Mouse (Mus musculus) heart, embryonic 11.5 days (tissue): ENCODE measurements around the gene Dhps. TPM values are rescaled to one million over a fixed set of nuclear protein-coding genes. Genes with fewer than 3 reads are reported as not detected.
A peak's percentile ranks its signal among the peaks of the same experiment; 100 is the strongest.

Experiments used
- ATAC-seq: fragments of 200-750 bp; cut with Nextera tagmentation; replicated peaks from 2 replicates; pipeline ENCODE4 v1.8.0; 2017; ENCODE audit warnings: moderate library complexity; ENCODE audit not compliant: insufficient number of reproducible peaks, low FRiP score, low TSS enrichment
- H3K27ac ChIP-seq: fragments of 300-500 bp; sonication (generic); 2 replicates; pipeline ENCODE4 v1.5.1; 2014; ENCODE audit warnings: mild to moderate bottlenecking, low read depth, low read length
- H3K27me3 ChIP-seq: fragments of 300-500 bp; sonication (generic); 2 replicates; pipeline ENCODE4 v1.6.1; 2014; ENCODE audit warnings: mild to moderate bottlenecking, low read length, mixed read lengths; ENCODE audit not compliant: control insufficient read depth, insufficient read depth
- H3K36me3 ChIP-seq: fragments of 300-500 bp; sonication (generic); 2 replicates; pipeline ENCODE4 v1.6.1; 2014; ENCODE audit warnings: mild to moderate bottlenecking, low read length, moderate library complexity, mixed read lengths; ENCODE audit not compliant: control insufficient read depth, insufficient read depth
- H3K4me1 ChIP-seq: fragments of 300-500 bp; sonication (generic); 2 replicates; pipeline ENCODE4 v1.6.1; 2014; ENCODE audit warnings: low read length; ENCODE audit not compliant: control insufficient read depth, insufficient read depth
- H3K4me2 ChIP-seq: fragments of 300-500 bp; sonication (generic); 2 replicates; pipeline ENCODE4 v1.6.1; 2014; ENCODE audit warnings: mild to moderate bottlenecking, moderate library complexity
- H3K4me3 ChIP-seq: fragments of 300-500 bp; sonication (generic); 2 replicates; pipeline ENCODE4 v1.5.1; 2014; ENCODE audit warnings: low read depth, low read length
- H3K9ac ChIP-seq: fragments of 300-500 bp; sonication (generic); 2 replicates; pipeline ENCODE4 v1.6.1; 2014; ENCODE audit warnings: mild to moderate bottlenecking, low read depth, low read length, moderate library complexity
- H3K9me3 ChIP-seq: fragments of 300-500 bp; sonication (generic); replicated peaks from 2 replicates; pipeline ENCODE4 v1.6.1; 2016; ENCODE audit warnings: low read length; ENCODE audit not compliant: control insufficient read depth
- WGBS: fragments of 180-500 bp; shearing (Covaris S2); extraction: QIAGEN DNeasy Blood & Tissue Kit; methylation state at CpG from one replicate; pipeline ENCODE4 v1.1.7; 2014; ENCODE audit not compliant: insufficient replicate concordance; 5-methylcytosine and 5-hydroxymethylcytosine counted together
- polyA plus RNA-seq: library from polyadenylated mRNA; unstranded; fragments of >200 nt; fragmentation: Nextera tagmentation; extraction: Ambion mirVana; gene quantifications from 2 replicates; pipeline ENCODE4 v1.2.1, GENCODE M21; 2014

Gene Dhps
- polyA plus RNA-seq, 1 experiment from 2014 or later = 60.0 TPM

DNA sequence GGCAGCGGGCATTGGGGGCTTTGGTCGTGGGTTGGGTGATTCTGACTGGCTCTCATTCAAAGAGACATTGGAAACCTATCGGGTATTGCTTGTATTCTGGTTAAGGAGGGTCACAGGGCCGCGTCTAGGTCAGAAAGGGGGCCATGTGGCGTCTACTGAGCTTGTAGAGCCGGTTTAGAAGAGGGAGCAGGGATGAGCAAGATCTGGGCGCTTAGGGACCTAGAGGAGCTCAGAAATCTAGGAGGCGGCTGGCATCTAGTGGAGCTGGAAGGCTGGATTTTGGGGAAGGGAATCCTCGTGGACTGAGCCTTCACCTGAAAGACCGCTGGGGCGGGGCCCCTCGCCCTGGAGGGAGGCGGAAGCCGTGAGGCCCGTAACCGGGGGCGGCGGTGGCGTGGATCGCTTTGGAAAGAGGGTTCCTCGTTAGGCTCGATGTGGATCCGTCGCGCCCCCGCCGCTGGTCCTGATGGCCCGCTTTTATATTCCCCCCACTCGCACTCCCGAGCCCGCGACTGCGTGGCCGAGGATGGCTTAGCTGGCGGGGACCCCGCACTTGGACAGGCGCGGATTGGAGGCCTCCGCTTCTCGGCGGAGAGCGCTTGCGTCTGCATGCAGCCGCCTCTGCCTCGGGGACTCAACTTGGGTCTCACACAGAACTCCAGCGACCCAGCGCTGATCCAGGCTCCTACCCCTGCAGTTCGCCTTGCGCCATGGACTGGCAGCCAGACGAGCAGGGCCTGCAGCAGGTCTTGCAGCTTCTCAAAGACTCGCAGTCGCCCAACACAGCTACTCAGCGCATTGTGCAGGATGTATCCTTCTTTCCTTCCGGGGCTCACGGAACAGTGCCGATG lies 33.7 kb upstream of the Dhps start:
- Histone ChIP-seq H3K27ac (peak overlapping the region; percentile 99), H3K4me2 (peak overlapping the region; percentile 97), H3K27me3 (no peaks in the 10 kb centered on the region), H3K4me1 (peaks cover 22% of the 10 kb centered on the region), H3K9ac (peak overlapping the region; percentile 94), H3K9me3 (no peaks in the 10 kb centered on the region), H3K4me3 (peak overlapping the region; percentile 94), H3K36me3 (peaks cover 16% of the 10 kb centered on the region)
- ATAC-seq = no peak
- WGBS = under 1% methylated on average over 57 of the region's 57 CpGs

- Histone ChIP-seq H3K9me3 (no peaks in the 10 kb centered on the region), H3K9ac (no peak overlapping the region), H3K27ac (no peak overlapping the region), H3K36me3 (peaks cover 48% of the 10 kb centered on the region), H3K4me2 (no peak overlapping the region), H3K4me3 (no peak overlapping the region), H3K4me1 (peaks cover 5% of the 10 kb centered on the region), H3K27me3 (no peaks in the 10 kb centered on the region)
- no peak for ATAC-seq
- 95% methylated on average over 6 of the region's 6 CpGs for WGBS
These were observed 27.9 kb upstream of the Dhps start for GRCm38 (mm10) chr8:85043619-85044018.

DNA sequence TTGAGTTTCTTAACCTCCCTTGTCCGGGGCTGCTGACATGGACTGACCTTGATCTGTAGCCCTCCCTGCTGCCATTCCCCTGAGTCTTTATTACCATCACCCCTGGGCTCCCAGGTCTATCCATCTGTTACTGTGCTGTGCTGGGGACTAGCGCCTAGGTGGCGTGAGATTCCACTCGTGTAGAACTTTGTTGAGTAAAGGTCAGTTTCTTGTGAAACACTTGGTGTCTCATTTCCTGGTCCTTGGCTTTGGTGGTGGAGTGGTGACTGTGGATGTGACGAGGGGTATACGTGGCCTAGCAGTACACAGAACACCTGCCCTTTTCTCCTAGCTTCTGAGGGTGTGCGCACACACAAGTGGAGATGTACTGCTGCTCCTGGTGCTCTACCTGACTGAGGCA lies 14.2 kb upstream of the Dhps start:
- Histone ChIP-seq H3K9me3 (no peaks in the 10 kb centered on the region), H3K4me1 (no peaks in the 10 kb centered on the region), H3K4me2 (no peak overlapping the region), H3K9ac (no peak overlapping the region), H3K36me3 (peaks cover 33% of the 10 kb centered on the region), H3K27ac (no peak overlapping the region), H3K4me3 (no peak overlapping the region), H3K27me3 (no peaks in the 10 kb centered on the region)
- ATAC-seq = no peak
- WGBS = 84% methylated on average over 7 of the region's 7 CpGs

DNA sequence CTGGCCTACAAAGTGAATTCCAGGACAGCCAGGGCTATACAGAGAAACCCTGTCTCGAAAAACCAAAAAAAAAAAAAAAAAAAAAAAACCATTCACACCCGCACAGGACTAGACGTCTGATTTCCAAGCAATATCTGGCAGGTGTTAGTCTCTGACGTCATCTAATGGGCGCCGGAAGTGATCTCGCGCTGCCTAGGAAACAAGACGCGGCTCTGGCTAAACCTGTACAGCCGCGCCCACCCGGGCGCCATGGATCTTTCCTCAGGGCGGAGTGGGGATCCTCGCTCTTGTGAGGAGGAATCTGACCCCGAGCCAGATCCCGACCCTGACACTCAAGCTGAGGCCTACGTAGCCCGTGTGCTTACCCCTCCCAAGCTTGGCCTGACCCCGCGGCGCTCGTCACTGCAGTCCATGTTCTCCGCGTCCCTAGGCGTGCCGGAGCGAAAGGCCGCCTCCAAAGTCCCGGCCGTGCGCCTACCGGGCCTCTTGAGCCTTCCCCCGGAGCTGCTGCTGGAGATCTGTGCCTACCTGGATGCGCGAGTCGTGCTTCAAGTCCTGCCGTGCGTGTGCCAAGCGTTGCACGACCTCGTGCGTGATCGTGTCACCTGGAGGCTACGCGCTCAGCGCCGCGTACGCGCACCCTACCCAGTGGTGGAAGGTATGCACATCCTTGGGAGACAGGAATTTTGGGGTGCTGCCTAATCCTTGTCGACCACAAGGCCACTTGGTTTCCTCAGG lies 11.5 kb upstream of the Dhps start, which contains the start of gene Fbxw9:
Gene Fbxw9 (plus strand): TSS at position 177 of the 738 bp plus-strand sequence.
- peak; percentile 84 for ATAC-seq
- peak within 1 kb of the TSS; percentile 70 for H3K9ac ChIP-seq
- WGBS = under 1% methylated on average over 52 of the region's 53 CpGs

DNA sequence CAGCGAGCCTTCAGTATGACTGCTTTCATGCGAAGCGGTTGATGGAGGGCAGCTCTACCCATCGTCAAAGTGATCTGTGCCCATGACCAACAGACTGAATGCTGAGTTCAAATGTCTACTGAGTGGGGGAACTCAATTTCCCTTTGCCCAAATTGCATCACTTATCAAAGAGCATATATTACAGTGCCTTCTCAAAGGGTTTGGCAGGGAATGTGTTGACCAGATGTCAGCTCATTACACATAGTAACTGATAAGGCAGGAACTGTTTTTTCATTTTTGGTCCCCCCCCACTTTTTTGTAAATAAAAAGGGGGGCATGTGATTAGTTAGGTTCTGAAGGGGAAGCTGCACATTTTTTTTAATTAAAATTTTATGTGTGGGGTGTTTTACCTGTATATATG lies 9.0 kb upstream of the Dhps start:
- Histone ChIP-seq H3K36me3 (peaks cover 3% of the 10 kb centered on the region; the same call in 1 of the 2 replicates), H3K27ac (no peak overlapping the region), H3K4me2 (no peak overlapping the region), H3K27me3 (no peaks in the 10 kb centered on the region), H3K9ac (no peak overlapping the region), H3K4me3 (no peak overlapping the region), H3K9me3 (no peaks in the 10 kb centered on the region), H3K4me1 (no peaks in the 10 kb centered on the region)
- WGBS = 87% methylated on average over 4 of the region's 4 CpGs
- ATAC-seq = no peak

More for the DNA sequence above, 11.5 kb upstream of the Dhps start, which contains the start of gene Fbxw9:
- Histone ChIP-seq H3K9me3 (no peaks in the 10 kb centered on the region), H3K36me3 (peaks cover 14% of the 10 kb centered on the region), H3K4me1 (no peaks in the 10 kb centered on the region), H3K27ac (no peak within 1 kb of the TSS; the same call in 1 of the 2 replicates), H3K27me3 (no peaks in the 10 kb centered on the region), H3K4me3 (peak within 1 kb of the TSS; percentile 79), H3K4me2 (peak within 1 kb of the TSS; percentile 94)

DNA sequence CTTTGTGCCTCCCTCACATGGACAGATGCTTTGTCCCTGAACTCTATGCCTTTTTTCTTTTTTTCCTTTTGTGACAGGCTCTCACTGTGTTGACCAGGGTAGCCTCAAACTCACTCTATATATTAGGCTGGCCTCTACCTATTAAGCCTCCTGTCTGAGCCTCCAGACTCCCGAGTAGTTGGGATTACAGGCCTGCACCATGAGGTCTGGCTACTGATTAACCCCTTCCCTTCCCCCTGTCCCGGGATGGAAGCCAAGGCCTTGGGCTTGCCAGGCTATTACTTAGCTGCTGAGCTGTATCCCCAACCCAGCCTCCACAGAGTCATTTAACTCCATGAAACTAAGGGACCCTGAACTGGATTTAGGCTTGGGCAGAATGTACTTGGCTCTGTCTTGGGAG lies 6.3 kb upstream of the Dhps start:
- Histone ChIP-seq H3K9ac (no peak overlapping the region), H3K27ac (no peak overlapping the region), H3K4me2 (no peak overlapping the region), H3K4me1 (no peaks in the 10 kb centered on the region), H3K27me3 (no peaks in the 10 kb centered on the region), H3K9me3 (no peaks in the 10 kb centered on the region), H3K36me3 (peaks cover 3% of the 10 kb centered on the region; the same call in 1 of the 2 replicates), H3K4me3 (no peak overlapping the region)
- 46% methylated on average over 2 of the region's 2 CpGs for WGBS
- ATAC-seq = no peak

DNA sequence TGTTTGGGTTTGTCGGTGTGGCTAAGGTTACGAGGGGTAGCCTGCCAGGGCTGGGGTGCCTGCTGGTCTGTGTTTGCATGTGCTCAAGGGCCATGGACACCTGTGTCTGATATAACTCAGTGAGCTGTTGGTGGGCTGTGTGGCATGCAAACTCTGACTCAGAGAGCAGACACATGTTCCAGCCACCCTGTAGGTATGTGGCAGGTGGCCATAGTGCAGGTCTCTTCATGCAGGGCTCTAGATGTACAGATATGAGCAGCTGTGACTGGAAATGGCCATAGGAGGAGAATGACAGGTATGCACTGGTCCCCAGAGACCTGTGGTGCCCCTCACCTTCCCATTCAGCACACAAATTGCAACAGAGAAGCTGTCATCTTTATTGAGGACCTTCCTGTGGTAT lies 4.4 kb upstream of the Dhps start:
- ATAC-seq = no peak
- H3K4me1 ChIP-seq = peaks cover 1% of the 10 kb centered on the region; the same call in 1 of the 2 replicates
- no peak overlapping the region for H3K9ac ChIP-seq
- 84% methylated on average over 2 of the region's 2 CpGs for WGBS
- H3K9me3 ChIP-seq = no peaks in the 10 kb centered on the region
- H3K4me3 ChIP-seq = no peak overlapping the region
- H3K36me3 ChIP-seq = peaks cover 3% of the 10 kb centered on the region; the same call in 1 of the 2 replicates
- no peak overlapping the region for H3K27ac ChIP-seq
- H3K4me2 ChIP-seq = no peak overlapping the region
- H3K27me3 ChIP-seq = no peaks in the 10 kb centered on the region

GRCm38 (mm10) chr8:85067982-85068381 lies 3.6 kb upstream of the Dhps start, which contains the start of gene Gm5741:
Gene Gm5741 (minus strand): TSS chr8:85067982.
- no peak for ATAC-seq
- H3K27ac ChIP-seq = no peak within 1 kb of the TSS
- peaks cover 3% of the 10 kb centered on the region; the same call in 1 of the 2 replicates for H3K36me3 ChIP-seq
- no peak within 1 kb of the TSS for H3K9ac ChIP-seq
- no peaks in the 10 kb centered on the region for H3K27me3 ChIP-seq
- no peak within 1 kb of the TSS for H3K4me3 ChIP-seq
- no peaks in the 10 kb centered on the region for H3K9me3 ChIP-seq
- no peak within 1 kb of the TSS for H3K4me2 ChIP-seq
- H3K4me1 ChIP-seq = peaks cover 8% of the 10 kb centered on the region
